Mouse (Mus musculus): ENCODE measurements around the gene Nhsl1.
A peak's percentile ranks its signal among the peaks of the same experiment; 100 is the strongest.
"Not testable (repeated sequence)": the region's sequence is repeated elsewhere in the genome, so short reads cannot be mapped to it uniquely, and the experiment has no call there.

The Nhsl1 gene

GRCm38 (mm10) chr10:18545813-18546235 lies 227.0 kb downstream of the Nhsl1 start, which contains the start of gene Hebp2:
TSS of gene Hebp2 (minus strand) at chr10:18546076.
- peak in 1 of 2 experiments; percentile 14 for DNase-seq

- DNase-seq: no peak
These were observed 228.6 kb downstream of the Nhsl1 start for GRCm38 (mm10) chr10:18547381-18547780.

- no peak for DNase-seq
These were observed 230.8 kb downstream of the Nhsl1 start for GRCm38 (mm10) chr10:18549321-18550216.

- not testable (repeated sequence) for DNase-seq
These were observed 240.3 kb downstream of the Nhsl1 start for GRCm38 (mm10) chr10:18559076-18559475.

- no peak for DNase-seq
These were observed 242.7 kb downstream of the Nhsl1 start for GRCm38 (mm10) chr10:18561445-18561844.

- DNase-seq: peak; percentile 10 to 24
These were observed 244.2 kb downstream of the Nhsl1 start for GRCm38 (mm10) chr10:18562940-18563339.

- no peak for DNase-seq
These were observed 253.8 kb downstream of the Nhsl1 start for GRCm38 (mm10) chr10:18572581-18572980.

Measured in thymus, adult 18-20 months (tissue).